Mouse (Mus musculus) heart, postnatal 0 days (tissue): Measurements from ENCODE around the gene St6gal1. TPM values are rescaled to one million over a fixed set of nuclear protein-coding genes. Genes with fewer than 3 reads are reported as not detected.

ENCODE experiments used
- ATAC-seq: fragments of 200-750 bp; cut with Nextera tagmentation; 2 replicates; pipeline ENCODE4 v1.8.0; 2017; ENCODE audit warnings: low read depth, moderate number of reproducible peaks, moderate library complexity; ENCODE audit not compliant: insufficient read depth
- DNase-seq: peaks from one replicate; pipeline ENCODE4 v3.0.0-alpha.2; 2016; ENCODE audit warnings: low spot score
- H3K27ac ChIP-seq: fragments of 300-500 bp; sonication (generic); 2 replicates; pipeline ENCODE4 v1.5.1; 2014; ENCODE audit warnings: low read depth, mild to moderate bottlenecking
- H3K27me3 ChIP-seq: fragments of 300-500 bp; sonication (generic); 2 replicates; pipeline ENCODE4 v1.6.1; 2014; ENCODE audit warnings: low read length, mixed read lengths; ENCODE audit not compliant: control insufficient read depth, insufficient read depth
- H3K36me3 ChIP-seq: fragments of 300-500 bp; sonication (generic); replicated peaks from 2 replicates; pipeline ENCODE4 v1.6.1; 2014; ENCODE audit warnings: low read length, mixed read lengths; ENCODE audit not compliant: control insufficient read depth, insufficient read depth
- H3K4me1 ChIP-seq: fragments of 300-500 bp; sonication (generic); 2 replicates; pipeline ENCODE4 v1.6.1; 2014; ENCODE audit warnings: antibody characterized with exemption; ENCODE audit not compliant: control insufficient read depth, insufficient read depth
- H3K4me2 ChIP-seq: fragments of 300-500 bp; sonication (generic); 2 replicates; pipeline ENCODE4 v1.6.1; 2014; ENCODE audit warnings: low read depth, mild to moderate bottlenecking, low read length, moderate library complexity
- H3K4me3 ChIP-seq: fragments of 300-500 bp; sonication (generic); 2 replicates; pipeline ENCODE4 v1.5.1; 2014; ENCODE audit warnings: low read depth, low read length
- H3K9ac ChIP-seq: fragments of 300-500 bp; sonication (generic); replicated peaks from 2 replicates; pipeline ENCODE4 v1.6.1; 2014; ENCODE audit warnings: low read depth, low read length, mixed read lengths
- H3K9me3 ChIP-seq: fragments of 300-500 bp; sonication (generic); replicated peaks from 2 replicates; pipeline ENCODE4 v1.6.1; 2016; ENCODE audit warnings: low read length; ENCODE audit not compliant: control insufficient read depth
- CTCF ChIP-seq: IDR thresholded peaks from 2 replicates; pipeline ENCODE4 v1.5.1; 2016; ENCODE audit warnings: antibody characterized with exemption, control low read depth, low read depth
- EP300 ChIP-seq: IDR thresholded peaks from 2 replicates; pipeline ENCODE4 v1.6.1; 2016; ENCODE audit warnings: antibody characterized with exemption, low read depth
- WGBS: fragments of 180-500 bp; shearing (Covaris S2); extraction: QIAGEN DNeasy Blood & Tissue Kit; methylation state at CpG from one replicate; pipeline ENCODE4 v1.1.7; 2014; 5-methylcytosine and 5-hydroxymethylcytosine counted together
- polyA plus RNA-seq: library from polyadenylated mRNA; unstranded; fragments of >200 nt; fragmentation: Nextera tagmentation; extraction: Ambion mirVana; gene quantifications from 2 replicates; pipeline ENCODE4 v1.2.1, GENCODE M21; 2015
- total RNA-seq: library from RNA; depleted of rRNA; stranded (reverse); fragments of >200 nt; gene quantifications from 2 replicates; pipeline ENCODE4 v1.2.3, GENCODE M21; 2014; ENCODE audit warnings: low replicate concordance

Gene St6gal1
- total and polyA plus RNA-seq, 2 experiments from 2014 or later, result 10.0 to 23.5 TPM

- no peak for DNase-seq
- 68% methylated on average over 6 of the region's 6 CpGs for WGBS
Measured at GRCm38 (mm10) chr16:23332686-23333085, 108.1 kb downstream of the St6gal1 start.

GRCm38 (mm10) chr16:23333875-23334551, 109.5 kb downstream of the St6gal1 start:
- Histone ChIP-seq H3K27me3 (no peaks in the 10 kb centered on the region), H3K4me3 (no peak overlapping the region), H3K9ac (no peak overlapping the region), H3K27ac (no peak overlapping the region), H3K9me3 (no peaks in the 10 kb centered on the region), H3K36me3 (no peaks in the 10 kb centered on the region), H3K4me2 (no peak overlapping the region), H3K4me1 (no peaks in the 10 kb centered on the region)
- 59% methylated on average over 6 of the region's 6 CpGs for WGBS
- no peak for ATAC-seq
- DNase-seq, result no peak
- TF ChIP-seq EP300 (no peak), CTCF (no peak)

More at GRCm38 (mm10) chr16:23332686-23333085, 108.1 kb downstream of the St6gal1 start:
- Histone ChIP-seq H3K36me3 (no peaks in the 10 kb centered on the region), H3K4me3 (no peak overlapping the region), H3K9me3 (no peaks in the 10 kb centered on the region), H3K4me1 (no peaks in the 10 kb centered on the region), H3K27ac (no peak overlapping the region), H3K27me3 (no peaks in the 10 kb centered on the region), H3K9ac (no peak overlapping the region), H3K4me2 (no peak overlapping the region)
- ATAC-seq, result no peak
- no peak for TF ChIP-seq EP300
- TF ChIP-seq CTCF, result no peak

DNA sequence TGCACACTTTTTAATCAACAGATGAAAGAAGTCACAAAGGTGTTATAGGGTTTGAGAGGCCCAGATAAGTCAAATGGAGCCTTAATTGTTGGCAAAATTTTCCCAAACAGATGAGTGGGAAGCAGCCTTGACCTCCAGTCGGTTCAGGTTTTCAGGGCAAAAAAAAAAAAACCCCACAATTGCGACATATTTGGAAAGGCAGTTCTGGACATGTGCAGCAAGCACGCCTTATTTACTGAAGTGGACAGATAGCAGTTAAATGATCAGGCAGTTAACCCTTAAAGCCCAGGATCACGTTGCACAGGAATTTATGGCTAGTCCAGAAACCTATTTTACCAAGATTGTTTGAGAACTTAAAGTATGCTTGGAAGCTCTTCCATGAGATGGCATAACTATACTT, 112.8 kb downstream of the St6gal1 start:
- H3K4me1 ChIP-seq, result no peaks in the 10 kb centered on the region
- TF ChIP-seq CTCF, result no peak
- TF ChIP-seq EP300, result no peak
- H3K4me2 ChIP-seq, result no peak overlapping the region
- WGBS, result 59% methylated on average over 4 of the region's 4 CpGs
- H3K36me3 ChIP-seq, result no peaks in the 10 kb centered on the region
- ATAC-seq (no peak), DNase-seq (no peak)
- H3K9me3 ChIP-seq, result no peaks in the 10 kb centered on the region
- H3K4me3 ChIP-seq, result no peak overlapping the region
- H3K27me3 ChIP-seq, result no peaks in the 10 kb centered on the region
- H3K27ac ChIP-seq, result no peak overlapping the region
- no peak overlapping the region for H3K9ac ChIP-seq

DNA sequence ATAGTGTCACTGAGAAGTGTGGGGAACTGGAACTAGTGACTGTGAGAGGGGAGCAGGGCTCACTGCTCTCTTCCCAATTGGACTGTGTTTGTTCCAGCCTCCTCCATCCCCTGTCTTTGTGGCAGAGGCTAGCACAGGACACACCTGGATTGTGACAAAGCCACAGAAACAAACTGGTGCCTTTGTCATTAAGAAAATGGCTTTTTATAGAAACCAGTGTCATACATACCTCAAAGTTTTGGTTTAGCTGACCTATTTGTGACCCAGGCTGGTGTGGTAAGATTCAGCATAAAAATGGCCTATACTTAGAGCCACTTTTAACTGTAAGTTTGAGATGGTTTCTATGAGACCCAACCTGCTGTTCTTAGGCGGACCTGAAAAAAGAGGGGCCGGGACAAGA, 116.7 kb downstream of the St6gal1 start:
- no peak overlapping the region for H3K27ac ChIP-seq
- peaks cover under 1% of the 10 kb centered on the region; the same call in 1 of the 2 replicates for H3K4me1 ChIP-seq
- no peaks in the 10 kb centered on the region for H3K9me3 ChIP-seq
- ATAC-seq, result no peak
- H3K36me3 ChIP-seq, result no peaks in the 10 kb centered on the region
- no peak for DNase-seq
- no peak for TF ChIP-seq EP300
- no peak for TF ChIP-seq CTCF
- H3K4me3 ChIP-seq, result no peak overlapping the region
- WGBS, result 100% methylated on average over 2 of the region's 2 CpGs
- no peak overlapping the region for H3K9ac ChIP-seq
- no peak overlapping the region for H3K4me2 ChIP-seq
- no peaks in the 10 kb centered on the region for H3K27me3 ChIP-seq

GRCm38 (mm10) chr16:23350802-23351201, 126.3 kb downstream of the St6gal1 start:
- no peak overlapping the region for H3K27ac ChIP-seq
- 0 out of 2 replicates have a peak, but pooled peaks cover 4% of the 10 kb centered on the region for H3K36me3 ChIP-seq
- H3K4me3 ChIP-seq, result no peak overlapping the region
- H3K4me2 ChIP-seq, result no peak overlapping the region
- DNase-seq (no peak), ATAC-seq (no peak)
- 31% methylated on average over 2 of the region's 2 CpGs for WGBS
- no peak overlapping the region for H3K9ac ChIP-seq
- H3K4me1 ChIP-seq, result peaks cover 4% of the 10 kb centered on the region; the same call in 1 of the 2 replicates
- H3K9me3 ChIP-seq, result no peaks in the 10 kb centered on the region
- H3K27me3 ChIP-seq, result no peaks in the 10 kb centered on the region
- no peak for TF ChIP-seq EP300
- no peak for TF ChIP-seq CTCF

GRCm38 (mm10) chr16:23361031-23361430, 136.5 kb downstream of the St6gal1 start:
- H3K27me3 ChIP-seq, result no peaks in the 10 kb centered on the region
- WGBS, result 64% methylated on average over 4 of the region's 4 CpGs
- no peak for DNase-seq

More at GRCm38 (mm10) chr16:23361031-23361430, 136.5 kb downstream of the St6gal1 start:
- no peaks in the 10 kb centered on the region for H3K4me1 ChIP-seq
- H3K36me3 ChIP-seq, result no peaks in the 10 kb centered on the region; the same call in 1 of the 2 replicates
- no peak overlapping the region for H3K4me3 ChIP-seq
- H3K9ac ChIP-seq, result no peak overlapping the region
- TF ChIP-seq CTCF, result no peak
- no peak for TF ChIP-seq EP300
- H3K27ac ChIP-seq, result no peak overlapping the region
- ATAC-seq, result peak; percentile 30
- no peak overlapping the region for H3K4me2 ChIP-seq
- H3K9me3 ChIP-seq, result no peaks in the 10 kb centered on the region
